Mouse (Mus musculus) limb, embryonic 15.5 days (tissue): ENCODE measurements around the gene Thumpd3. TPM values are rescaled to one million over a fixed set of nuclear protein-coding genes. Genes with fewer than 3 reads are reported as not detected.

ENCODE experiments used
- ATAC-seq: fragments of 200-750 bp; cut with Nextera tagmentation; 2 replicates; pipeline ENCODE4 v1.8.0; 2017; ENCODE audit warnings: low read depth, moderate TSS enrichment; ENCODE audit not compliant: insufficient number of reproducible peaks, low FRiP score, low TSS enrichment
- H3K27ac ChIP-seq: fragments of 300-500 bp; sonication (generic); 2 replicates; pipeline ENCODE4 v1.5.1; 2015; ENCODE audit warnings: moderate library complexity, mild to moderate bottlenecking, inconsistent platforms
- H3K27me3 ChIP-seq: fragments of 300-500 bp; sonication (generic); 2 replicates; pipeline ENCODE4 v1.6.1; 2015; ENCODE audit warnings: inconsistent platforms
- H3K36me3 ChIP-seq: fragments of 300-500 bp; sonication (generic); 2 replicates; pipeline ENCODE4 v1.6.1; 2015; ENCODE audit warnings: inconsistent platforms
- H3K4me1 ChIP-seq: fragments of 300-500 bp; sonication (generic); 2 replicates; pipeline ENCODE4 v1.6.1; 2015; ENCODE audit warnings: inconsistent platforms
- H3K4me2 ChIP-seq: fragments of 300-500 bp; sonication (generic); 2 replicates; pipeline ENCODE4 v1.6.1; 2015; ENCODE audit warnings: mild to moderate bottlenecking, inconsistent platforms
- H3K4me3 ChIP-seq: fragments of 300-500 bp; sonication (generic); 2 replicates; pipeline ENCODE4 v1.5.1; 2015; ENCODE audit warnings: mild to moderate bottlenecking, inconsistent platforms
- H3K9ac ChIP-seq: fragments of 300-500 bp; sonication (generic); 2 replicates; pipeline ENCODE4 v1.6.1; 2015; ENCODE audit warnings: inconsistent platforms
- H3K9me3 ChIP-seq: fragments of 300-500 bp; sonication (generic); 2 replicates; pipeline ENCODE4 v1.6.1; 2016; ENCODE audit warnings: inconsistent platforms
- WGBS: fragments of 180-500 bp; shearing (Covaris S2); methylation state at CpG from one replicate; pipeline ENCODE4 v1.1.7; 2015; 5-methylcytosine and 5-hydroxymethylcytosine counted together
- polyA plus RNA-seq: library from polyadenylated mRNA; unstranded; fragments of >200 nt; fragmentation: Nextera tagmentation; extraction: Ambion mirVana; gene quantifications from 2 replicates; pipeline ENCODE4 v1.2.1, GENCODE M21; 2015

Thumpd3 gene
- 45.1 and 46.7 TPM in 2 replicates for polyA plus RNA-seq

- Histone ChIP-seq H3K27ac (peak within 1 kb of the TSS; percentile 93), H3K4me3 (peak within 1 kb of the TSS; percentile 69), H3K27me3 (no peaks in the 10 kb centered on the region), H3K9me3 (no peaks in the 10 kb centered on the region), H3K4me2 (peak within 1 kb of the TSS; percentile 85), H3K4me1 (peaks cover 14% of the 10 kb centered on the region), H3K36me3 (peaks cover 21% of the 10 kb centered on the region), H3K9ac (peak within 1 kb of the TSS; percentile 67)
- ATAC-seq: peak; percentile 99
- WGBS: under 1% methylated on average over 59 of the region's 59 CpGs
These were observed at the start of gene Thumpd3 for GRCm38 (mm10) chr6:113046041-113046975. Thumpd3 (plus strand) TSS chr6:113046225.

DNA sequence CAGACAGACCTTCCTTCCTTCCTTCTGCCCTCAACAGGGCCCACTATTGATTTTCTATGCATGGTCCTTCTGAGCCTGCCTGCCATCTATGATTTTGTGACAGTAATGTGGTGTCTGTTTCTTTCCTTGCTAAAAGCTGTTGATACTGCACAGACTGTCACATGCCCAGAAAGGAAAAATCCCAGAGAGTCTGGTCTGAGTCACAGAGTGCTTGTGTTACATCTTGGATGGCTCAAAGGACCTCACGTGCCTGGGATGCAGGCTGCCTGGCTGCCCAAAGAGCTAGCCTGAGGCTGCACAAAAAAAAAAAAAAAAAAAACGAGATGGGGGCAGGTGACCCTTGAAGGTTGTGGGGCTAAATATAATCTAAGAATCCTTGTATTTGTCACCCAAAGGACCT lies 46.8 kb upstream of the Thumpd3 start:
- Histone ChIP-seq H3K27me3 (0 out of 2 replicates have a peak, but pooled peaks cover 6% of the 10 kb centered on the region), H3K9me3 (no peaks in the 10 kb centered on the region), H3K9ac (no peak overlapping the region), H3K36me3 (no peaks in the 10 kb centered on the region), H3K27ac (no peak overlapping the region), H3K4me3 (no peak overlapping the region), H3K4me1 (no peaks in the 10 kb centered on the region), H3K4me2 (no peak overlapping the region)
- no peak for ATAC-seq
- WGBS: 23% methylated on average over 2 of the region's 2 CpGs

GRCm38 (mm10) chr6:113000666-113001287 lies 45.2 kb upstream of the Thumpd3 start:
- H3K4me1 ChIP-seq: no peaks in the 10 kb centered on the region
- H3K4me2 ChIP-seq: peak overlapping the region; percentile 15; the same call in 1 of the 2 replicates
- ATAC-seq: peak; percentile 84; the same call in 1 of the 2 replicates
- no peak overlapping the region for H3K27ac ChIP-seq
- H3K36me3 ChIP-seq: no peaks in the 10 kb centered on the region
- H3K9ac ChIP-seq: no peak overlapping the region
- 0 out of 2 replicates have a peak, but pooled peaks cover 6% of the 10 kb centered on the region for H3K27me3 ChIP-seq
- WGBS: 37% methylated on average over 11 of the region's 11 CpGs
- H3K9me3 ChIP-seq: no peaks in the 10 kb centered on the region
- H3K4me3 ChIP-seq: no peak overlapping the region

DNA sequence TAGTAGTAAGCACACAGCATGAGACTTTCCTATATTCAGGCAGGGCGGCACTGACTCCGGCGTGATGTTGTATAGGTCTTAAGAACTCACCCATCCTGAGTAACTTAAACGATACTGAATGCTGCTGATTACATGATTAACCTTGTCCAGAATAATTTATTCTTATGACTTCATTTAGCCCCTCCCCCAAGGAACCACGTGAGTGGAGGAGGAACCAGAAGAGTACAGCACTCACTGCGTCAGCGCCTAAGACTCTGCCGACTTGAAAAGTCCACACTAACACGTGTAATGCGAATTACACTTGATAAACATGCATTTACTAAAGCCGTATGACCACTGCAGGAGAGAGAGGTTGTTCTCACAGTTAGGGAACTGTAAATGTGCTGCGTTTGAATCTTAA lies 44.3 kb upstream of the Thumpd3 start:
- Histone ChIP-seq H3K9me3 (no peaks in the 10 kb centered on the region), H3K27me3 (0 out of 2 replicates have a peak, but pooled peaks cover 6% of the 10 kb centered on the region), H3K4me1 (no peaks in the 10 kb centered on the region), H3K4me3 (no peak overlapping the region), H3K4me2 (no peak overlapping the region), H3K36me3 (no peaks in the 10 kb centered on the region), H3K9ac (no peak overlapping the region), H3K27ac (no peak overlapping the region)
- 72% methylated on average over 12 of the region's 12 CpGs for WGBS
- no peak for ATAC-seq

- H3K36me3 ChIP-seq: no peaks in the 10 kb centered on the region
- no peaks in the 10 kb centered on the region for H3K4me1 ChIP-seq
- H3K9me3 ChIP-seq: no peaks in the 10 kb centered on the region
- WGBS: 86% methylated on average over 10 of the region's 10 CpGs
- no peak overlapping the region for H3K9ac ChIP-seq
- ATAC-seq: no peak
- H3K4me2 ChIP-seq: no peak overlapping the region
- no peak overlapping the region for H3K4me3 ChIP-seq
- H3K27ac ChIP-seq: no peak overlapping the region
- H3K27me3 ChIP-seq: 0 out of 2 replicates have a peak, but pooled peaks cover 6% of the 10 kb centered on the region
These were observed 42.5 kb upstream of the Thumpd3 start for GRCm38 (mm10) chr6:113003313-113004111.

- no peak overlapping the region for H3K9ac ChIP-seq
- no peaks in the 10 kb centered on the region for H3K36me3 ChIP-seq
- no peaks in the 10 kb centered on the region for H3K4me1 ChIP-seq
- no peak overlapping the region for H3K27ac ChIP-seq
- ATAC-seq: no peak
- H3K27me3 ChIP-seq: 0 out of 2 replicates have a peak, but pooled peaks cover 3% of the 10 kb centered on the region
- 65% methylated on average over 2 of the region's 2 CpGs for WGBS
- no peaks in the 10 kb centered on the region for H3K9me3 ChIP-seq
- H3K4me3 ChIP-seq: no peak overlapping the region
- H3K4me2 ChIP-seq: no peak overlapping the region
These were observed 39.2 kb upstream of the Thumpd3 start for GRCm38 (mm10) chr6:113006833-113007232.

DNA sequence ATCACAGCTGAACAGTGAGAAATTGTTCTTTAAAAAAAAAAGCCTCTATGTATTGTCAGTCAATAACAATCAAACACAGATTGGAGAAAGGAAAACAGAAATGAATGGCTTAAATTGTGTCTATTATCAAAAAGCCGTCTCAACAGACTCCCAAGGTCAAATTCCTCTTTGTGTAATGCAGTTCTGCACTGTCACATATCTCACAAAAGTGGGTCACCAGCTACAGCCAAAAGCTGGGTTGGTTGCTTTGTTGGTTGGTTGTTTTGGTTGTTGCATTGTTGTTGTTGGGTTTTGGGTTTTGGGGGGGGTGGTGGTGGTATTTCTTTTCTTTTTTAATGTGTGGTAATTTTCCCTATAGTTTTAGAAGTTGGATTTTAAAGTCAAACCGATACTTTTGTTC lies 34.1 kb upstream of the Thumpd3 start:
- no peak overlapping the region for H3K9ac ChIP-seq
- WGBS: 71% methylated on average over 2 of the region's 2 CpGs
- H3K27ac ChIP-seq: peak overlapping the region; percentile 82; the same call in 1 of the 2 replicates
- H3K36me3 ChIP-seq: no peaks in the 10 kb centered on the region
- H3K9me3 ChIP-seq: no peaks in the 10 kb centered on the region
- no peak overlapping the region for H3K4me3 ChIP-seq
- ATAC-seq: no peak
- no peaks in the 10 kb centered on the region for H3K27me3 ChIP-seq
- H3K4me2 ChIP-seq: no peak overlapping the region
- peaks cover 9% of the 10 kb centered on the region; the same call in 1 of the 2 replicates for H3K4me1 ChIP-seq

- H3K27me3 ChIP-seq: no peaks in the 10 kb centered on the region
- 28% methylated on average over 6 of the region's 6 CpGs for WGBS
- peak overlapping the region; percentile 20 for H3K4me2 ChIP-seq
- no peak overlapping the region for H3K9ac ChIP-seq
- H3K27ac ChIP-seq: peak overlapping the region; percentile 82
- H3K4me1 ChIP-seq: peaks cover 9% of the 10 kb centered on the region; the same call in 1 of the 2 replicates
- no peaks in the 10 kb centered on the region for H3K36me3 ChIP-seq
- no peaks in the 10 kb centered on the region for H3K9me3 ChIP-seq
- no peak overlapping the region for H3K4me3 ChIP-seq
- ATAC-seq: peak; percentile 42; the same call in 1 of the 2 replicates
These were observed 33.5 kb upstream of the Thumpd3 start for GRCm38 (mm10) chr6:113012495-113012941.

DNA sequence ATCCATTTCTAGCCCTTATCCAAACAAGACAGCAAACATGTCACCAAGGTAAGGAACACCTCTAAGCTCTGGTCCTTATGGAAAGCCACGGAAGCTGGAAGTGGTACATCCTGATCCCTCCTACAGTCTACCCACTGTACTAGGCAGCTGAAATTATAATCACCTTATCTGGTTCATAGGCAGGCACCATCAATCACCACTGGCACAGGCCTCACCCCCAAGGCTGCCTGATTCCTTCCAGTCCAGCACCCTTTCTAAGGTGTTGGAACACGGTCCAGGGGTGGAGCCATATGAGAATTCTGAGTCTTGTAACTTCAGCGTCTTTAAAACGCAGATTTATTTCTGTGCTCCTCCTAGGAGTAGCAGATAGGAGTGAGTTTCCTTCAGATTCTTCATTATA lies 32.5 kb upstream of the Thumpd3 start:
- Histone ChIP-seq H3K9me3 (no peaks in the 10 kb centered on the region), H3K36me3 (no peaks in the 10 kb centered on the region), H3K27me3 (no peaks in the 10 kb centered on the region), H3K27ac (peak overlapping the region; percentile 82; the same call in 1 of the 2 replicates), H3K9ac (no peak overlapping the region), H3K4me3 (no peak overlapping the region), H3K4me1 (peaks cover 9% of the 10 kb centered on the region; the same call in 1 of the 2 replicates), H3K4me2 (no peak overlapping the region)
- ATAC-seq: no peak
- 73% methylated on average over 4 of the region's 4 CpGs for WGBS

GRCm38 (mm10) chr6:113017500-113018047 lies 28.5 kb upstream of the Thumpd3 start:
- no peaks in the 10 kb centered on the region for H3K9me3 ChIP-seq
- H3K36me3 ChIP-seq: no peaks in the 10 kb centered on the region
- H3K27me3 ChIP-seq: no peaks in the 10 kb centered on the region
- H3K4me3 ChIP-seq: no peak overlapping the region
- peaks cover 6% of the 10 kb centered on the region; the same call in 1 of the 2 replicates for H3K4me1 ChIP-seq
- no peak overlapping the region for H3K9ac ChIP-seq
- 30% methylated on average over 12 of the region's 12 CpGs for WGBS
- 0 out of 2 replicates have a peak overlapping the region, but pooled peaks have one; percentile 14 for H3K4me2 ChIP-seq
- no peak overlapping the region for H3K27ac ChIP-seq
- no peak for ATAC-seq

DNA sequence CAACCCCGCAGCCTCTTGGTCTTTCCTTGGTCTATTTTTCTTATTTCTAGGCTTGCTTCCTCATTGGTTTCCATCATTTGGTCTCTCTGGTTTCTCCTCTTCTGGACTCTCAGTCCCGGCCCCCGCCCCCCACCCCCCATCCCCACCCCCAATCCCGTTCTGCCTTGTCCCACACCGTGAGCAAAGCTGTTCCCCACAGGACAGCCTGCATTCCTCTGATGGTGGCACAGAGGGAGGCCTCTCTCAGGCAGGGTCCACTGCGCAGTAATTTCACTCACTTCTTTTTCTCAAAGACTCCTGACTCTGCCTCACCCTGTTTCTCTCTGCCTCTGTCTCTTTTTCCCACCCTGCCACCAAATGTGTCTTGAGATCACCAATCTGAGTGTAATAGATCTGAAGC lies 27.9 kb upstream of the Thumpd3 start:
- Histone ChIP-seq H3K27me3 (no peaks in the 10 kb centered on the region), H3K4me1 (peaks cover under 1% of the 10 kb centered on the region; the same call in 1 of the 2 replicates), H3K4me3 (no peak overlapping the region), H3K9me3 (no peaks in the 10 kb centered on the region), H3K27ac (no peak overlapping the region), H3K36me3 (no peaks in the 10 kb centered on the region), H3K9ac (no peak overlapping the region), H3K4me2 (no peak overlapping the region)
- ATAC-seq: no peak
- 25% methylated on average over 6 of the region's 6 CpGs for WGBS
